Mouse (Mus musculus) NIH3T3 (cell line): ENCODE measurements around the gene Psap.

Experiments used
- DNase-seq: peaks from one replicate; pipeline ENCODE4 v3.0.0-alpha.2; 2012; ENCODE audit warnings: low read depth

Psap gene

DNA sequence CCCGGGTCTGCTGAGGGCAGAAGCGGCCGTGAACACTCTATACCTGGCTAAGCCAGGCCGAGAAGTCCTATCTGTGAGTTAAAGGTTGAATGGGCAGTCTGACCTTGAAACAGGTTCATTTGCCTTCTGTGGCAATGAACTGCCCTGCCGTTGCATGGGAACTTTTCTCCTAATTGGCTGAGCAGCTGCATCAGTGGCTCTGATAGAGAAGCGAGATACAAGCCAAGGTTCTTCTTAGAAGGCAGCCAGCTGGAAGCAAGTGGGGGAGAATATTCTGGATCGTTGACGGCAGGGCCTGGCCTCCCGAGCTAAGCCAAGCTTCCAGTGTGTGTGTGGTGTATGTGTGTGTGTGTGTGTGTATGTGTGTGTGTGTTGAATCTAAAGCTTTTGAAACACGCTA, 12.2 kb upstream of the Psap start:
- no peak for DNase-seq

DNA sequence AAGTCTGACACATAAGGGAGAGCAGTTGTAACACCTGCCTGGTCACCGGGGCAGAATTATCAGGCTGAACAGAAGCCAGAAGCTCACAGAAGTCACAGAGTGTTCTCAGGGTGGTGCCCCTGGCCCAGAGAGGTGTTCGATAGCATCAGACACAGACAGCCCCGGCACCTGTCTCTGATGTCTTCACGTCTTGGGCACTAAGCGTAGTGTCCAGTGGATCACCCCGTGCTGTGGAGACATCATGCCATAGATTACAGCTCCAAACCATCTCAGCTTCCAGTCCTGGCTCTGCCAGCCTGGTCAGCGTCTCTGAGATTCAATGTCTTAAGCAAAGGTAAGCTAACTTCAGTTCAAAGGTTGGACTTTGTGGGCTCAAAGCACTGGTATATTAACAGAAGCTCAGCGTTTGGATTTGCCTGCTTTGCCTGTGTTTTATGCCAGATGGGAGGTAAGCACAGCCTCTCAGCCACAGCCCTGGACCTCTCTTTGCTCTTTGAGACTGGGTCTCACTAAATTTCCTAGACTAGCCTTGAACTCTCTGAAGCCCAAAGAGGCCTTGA, 10.5 kb upstream of the Psap start:
- DNase-seq = no peak

DNA sequence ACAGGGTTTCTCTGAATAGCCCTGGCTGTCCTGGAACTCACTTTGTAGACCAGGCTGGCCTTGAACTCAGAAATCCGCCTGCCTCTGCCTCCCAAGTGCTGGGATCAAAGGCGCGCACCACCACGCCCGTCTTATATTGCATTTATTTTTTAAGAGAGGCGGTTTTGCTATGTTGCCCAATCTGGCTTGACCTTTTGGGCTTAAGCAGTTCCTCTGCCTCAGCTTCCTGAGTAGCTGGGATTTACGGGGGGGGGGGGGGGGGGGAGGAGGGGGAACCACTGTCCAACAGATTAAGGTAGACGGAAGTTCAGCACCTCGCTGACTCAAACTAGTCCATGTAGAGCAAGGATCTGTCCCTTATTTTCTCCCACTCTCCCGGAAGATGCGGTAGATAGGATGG, 8.7 kb upstream of the Psap start:
- DNase-seq = no peak

DNA sequence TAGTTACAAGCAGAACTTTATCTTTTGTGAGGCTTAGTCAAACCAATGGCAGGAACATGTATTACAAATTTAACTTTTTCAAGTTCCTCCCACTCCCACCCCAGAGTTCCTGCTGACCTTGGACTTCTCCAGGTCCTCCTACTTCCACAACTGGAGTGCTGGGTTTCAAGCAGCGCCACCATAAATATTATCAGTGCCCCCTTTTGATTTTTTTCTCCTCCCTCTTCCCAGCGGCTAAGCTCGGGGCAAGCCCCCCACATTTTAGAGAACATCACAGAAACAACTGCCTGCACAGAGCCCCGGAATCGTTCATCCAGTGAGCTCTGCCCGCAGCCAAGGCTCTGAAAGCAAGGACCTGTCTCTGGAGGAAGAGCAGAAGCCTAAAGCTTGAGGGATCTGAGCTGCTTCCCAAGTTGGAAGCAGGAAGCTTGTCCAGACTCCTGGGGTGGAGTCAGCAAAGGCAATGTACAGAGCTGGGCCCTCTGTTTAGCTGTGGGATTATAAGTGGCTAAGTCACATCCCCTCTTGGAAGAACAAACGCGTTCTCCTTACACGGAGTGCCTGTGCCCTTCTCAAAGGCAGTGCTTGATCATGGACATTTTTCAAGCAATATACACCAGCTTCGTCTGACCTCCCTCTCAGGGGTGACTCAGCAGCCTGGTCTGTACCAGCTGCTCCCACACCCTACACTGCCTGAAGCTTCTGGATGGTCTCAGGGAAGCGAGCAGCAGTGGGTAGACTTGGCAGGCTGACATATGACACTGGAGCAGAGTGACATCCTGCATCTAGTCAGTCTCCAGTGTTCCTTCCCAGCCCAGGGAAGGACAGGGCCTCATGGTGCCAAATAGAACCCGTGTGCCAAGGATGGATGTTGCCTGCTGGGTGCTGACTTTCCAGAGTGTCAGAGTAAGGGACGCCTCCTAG, 8.0 kb upstream of the Psap start:
- DNase-seq = peak; percentile 49

DNA sequence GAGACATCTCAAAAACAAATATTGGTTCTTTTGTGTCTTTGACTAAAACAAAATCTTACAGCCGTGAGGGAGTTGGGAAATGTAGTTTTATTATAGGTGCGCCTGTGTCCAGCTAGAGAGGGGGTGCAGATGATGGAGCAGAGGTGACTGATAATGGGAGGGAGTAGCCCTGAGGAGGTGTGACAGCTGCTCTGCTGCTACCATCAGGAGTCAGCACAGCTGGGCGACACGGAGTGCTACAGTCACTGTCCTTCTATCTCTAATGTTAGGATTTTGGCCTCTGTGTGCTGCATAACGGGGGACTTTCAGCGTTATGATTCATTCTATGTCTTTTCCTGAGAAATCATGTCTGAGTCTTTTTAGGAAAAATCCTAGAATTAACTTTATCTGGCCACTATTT, 6.4 kb upstream of the Psap start:
- no peak for DNase-seq

DNA sequence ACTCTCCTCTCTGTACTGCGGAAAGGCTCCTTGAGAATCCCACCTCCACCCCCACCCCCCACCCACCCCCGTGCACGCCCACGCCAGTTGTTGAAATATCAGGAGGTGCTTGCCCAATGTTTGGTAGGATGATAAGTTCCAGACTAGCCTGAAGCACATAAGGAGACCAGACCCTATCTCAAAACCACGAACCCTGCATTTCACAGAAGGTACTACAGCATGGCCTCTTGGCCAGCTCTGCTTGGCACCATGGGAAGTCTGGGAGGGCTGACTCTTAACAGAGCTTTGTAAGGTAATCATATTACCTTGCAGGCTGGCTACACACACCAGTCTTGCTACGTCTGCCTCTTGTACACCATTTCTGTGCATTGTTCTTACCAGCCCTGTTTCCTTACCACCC, 5.2 kb upstream of the Psap start:
- no peak for DNase-seq

DNA sequence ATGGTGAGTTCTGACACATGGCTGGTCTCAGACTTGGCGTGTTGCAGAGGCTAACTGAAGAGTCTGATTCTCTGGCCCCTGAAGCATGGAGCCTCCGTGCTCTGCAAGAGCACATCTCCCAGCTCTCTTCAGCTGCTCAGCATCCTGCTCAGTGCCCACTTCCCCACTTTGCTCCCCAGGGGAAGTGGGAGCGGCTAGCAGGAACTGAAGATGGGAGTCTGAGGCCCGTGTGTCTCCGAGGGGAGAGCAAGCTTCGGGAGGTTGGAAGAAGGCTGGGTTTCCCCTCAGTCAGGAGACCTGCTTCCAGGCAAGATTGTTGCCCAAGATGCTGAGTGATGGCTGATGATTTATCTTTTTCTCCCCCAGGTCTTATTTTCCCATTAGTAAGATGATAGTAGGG, 4.0 kb upstream of the Psap start:
- peak; percentile 42 for DNase-seq

DNA sequence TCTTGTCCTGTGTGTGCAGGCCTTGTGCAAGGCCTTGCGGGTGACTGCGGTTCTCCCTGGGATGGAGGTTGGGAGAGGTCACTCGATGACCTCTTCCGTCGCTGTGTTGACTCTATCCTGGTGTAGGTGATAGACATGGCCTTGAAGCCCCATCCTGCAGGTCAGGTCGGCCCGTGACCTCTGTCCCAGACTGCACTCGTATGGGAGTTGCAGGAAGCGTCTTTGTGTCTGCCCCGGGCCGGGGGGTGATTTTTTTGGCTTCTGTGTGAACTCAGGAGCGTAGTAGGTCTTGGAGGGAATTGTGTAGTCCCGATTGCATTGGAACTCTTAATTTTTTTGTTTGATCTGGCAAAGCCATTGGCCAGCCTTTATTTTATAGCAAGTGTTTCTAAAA, 576 bp downstream of the Psap start:
- DNase-seq = no peak

DNA sequence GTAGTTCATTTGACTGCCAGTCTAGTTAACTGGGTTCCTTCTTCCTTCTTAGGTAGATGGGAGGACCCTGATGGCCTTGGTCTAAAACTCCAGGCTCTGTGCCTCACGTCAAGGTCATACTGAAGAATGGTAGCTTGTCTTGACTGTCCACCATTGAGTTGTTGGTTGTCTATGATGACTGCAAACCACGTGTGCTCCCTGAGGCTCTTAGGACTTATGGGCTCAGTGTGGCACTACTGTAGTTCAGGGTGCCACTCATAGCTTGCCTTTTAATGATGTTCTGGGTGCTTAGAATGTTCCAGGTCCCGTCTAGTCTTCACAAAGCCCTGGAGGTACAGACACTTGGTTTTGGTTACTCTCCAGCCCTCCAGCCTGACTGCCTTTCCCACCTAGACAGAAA, 1.4 kb downstream of the Psap start:
- DNase-seq = no peak

DNA sequence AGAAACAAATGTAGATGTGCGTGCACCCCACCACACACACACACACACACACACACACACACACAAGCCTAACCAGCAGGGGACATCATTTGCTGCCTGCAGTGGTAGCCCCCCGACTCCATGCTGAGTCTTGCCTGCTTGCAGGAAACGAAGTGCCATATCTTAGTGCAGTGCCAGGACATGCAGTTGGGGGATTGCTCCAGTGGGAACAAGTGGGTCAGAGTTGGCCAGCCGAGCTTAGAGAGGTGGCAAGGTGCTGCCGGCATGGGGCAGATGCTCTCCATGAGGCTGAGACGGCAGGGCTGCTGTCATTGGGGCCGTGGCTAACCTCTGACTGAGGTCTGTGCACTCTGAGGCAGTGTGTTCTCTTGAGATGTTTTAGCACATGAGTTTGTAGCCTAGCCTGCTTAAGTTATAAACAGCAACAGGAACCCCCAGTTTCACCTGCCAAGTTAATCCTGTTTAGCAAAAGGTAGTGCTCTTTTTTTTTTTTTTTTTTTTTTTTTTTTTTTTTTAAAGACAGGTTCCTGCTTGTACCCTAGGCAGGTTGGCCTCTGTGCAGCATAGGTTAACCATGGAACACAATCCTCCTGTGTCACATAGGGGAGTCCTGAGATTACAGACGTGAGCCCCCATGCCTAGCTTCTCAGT, 2.0 kb downstream of the Psap start:
- DNase-seq = no peak

DNA sequence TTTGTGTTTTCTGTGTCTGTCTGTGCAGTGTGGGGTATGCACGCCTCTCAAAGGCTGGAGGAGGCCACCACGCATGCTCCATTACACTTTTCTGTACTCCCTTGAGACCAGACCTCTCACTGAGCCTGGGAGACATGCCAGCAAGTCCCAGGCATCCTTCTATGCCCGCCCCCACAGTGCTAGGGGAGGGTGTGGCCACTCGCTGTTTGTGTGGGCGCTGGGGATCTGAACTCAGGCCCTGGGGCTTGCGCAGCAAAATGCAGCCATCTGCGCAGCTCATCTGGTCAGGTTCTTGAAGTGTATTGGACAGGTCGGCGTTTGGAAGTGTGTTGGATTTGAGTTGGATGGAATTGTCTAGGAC, 2.5 kb downstream of the Psap start:
- DNase-seq = peak; percentile 65

DNA sequence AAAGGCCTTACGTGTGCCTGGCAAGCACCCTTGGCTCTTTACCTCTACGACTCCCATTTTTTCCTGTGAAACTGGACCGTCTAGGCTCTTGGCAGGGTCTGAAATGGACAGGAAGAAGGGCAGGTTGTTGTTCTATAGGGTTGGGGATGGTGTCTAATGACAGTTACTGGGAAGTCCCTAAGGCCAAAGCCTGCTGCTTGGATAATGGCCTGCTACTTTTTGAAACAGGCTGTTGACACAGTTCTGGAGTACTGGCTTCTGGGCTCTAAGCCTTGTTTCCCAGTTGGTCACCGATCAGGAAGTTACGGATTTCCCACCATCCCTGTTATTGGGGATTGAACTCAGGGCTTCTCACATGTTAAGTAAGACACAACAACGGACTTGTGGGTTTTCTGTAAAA, 2.9 kb downstream of the Psap start:
- no peak for DNase-seq

DNA sequence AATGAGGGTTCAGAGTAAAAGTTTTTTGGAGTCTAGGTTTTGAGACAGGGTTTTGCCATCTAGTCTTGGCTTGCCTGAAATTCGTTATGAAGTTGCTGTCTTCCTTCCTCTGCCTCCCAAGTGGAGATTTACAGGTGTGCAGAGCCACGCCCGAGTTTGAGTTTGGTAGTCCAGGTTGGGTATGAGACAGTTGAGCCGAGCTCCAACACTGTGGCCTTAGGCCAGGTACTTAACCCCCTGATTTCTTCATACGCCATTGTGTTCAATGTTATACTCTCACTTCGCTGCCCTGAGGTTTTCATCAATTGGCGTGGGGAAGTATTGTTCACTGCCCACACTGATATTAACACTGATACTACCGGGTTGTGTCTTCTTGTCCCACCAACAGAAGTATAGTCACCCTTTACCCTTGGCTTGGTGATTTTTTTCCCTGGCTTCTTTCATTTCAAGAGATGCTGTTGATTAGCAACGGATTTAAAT, 4.2 kb downstream of the Psap start:
- no peak for DNase-seq

DNA sequence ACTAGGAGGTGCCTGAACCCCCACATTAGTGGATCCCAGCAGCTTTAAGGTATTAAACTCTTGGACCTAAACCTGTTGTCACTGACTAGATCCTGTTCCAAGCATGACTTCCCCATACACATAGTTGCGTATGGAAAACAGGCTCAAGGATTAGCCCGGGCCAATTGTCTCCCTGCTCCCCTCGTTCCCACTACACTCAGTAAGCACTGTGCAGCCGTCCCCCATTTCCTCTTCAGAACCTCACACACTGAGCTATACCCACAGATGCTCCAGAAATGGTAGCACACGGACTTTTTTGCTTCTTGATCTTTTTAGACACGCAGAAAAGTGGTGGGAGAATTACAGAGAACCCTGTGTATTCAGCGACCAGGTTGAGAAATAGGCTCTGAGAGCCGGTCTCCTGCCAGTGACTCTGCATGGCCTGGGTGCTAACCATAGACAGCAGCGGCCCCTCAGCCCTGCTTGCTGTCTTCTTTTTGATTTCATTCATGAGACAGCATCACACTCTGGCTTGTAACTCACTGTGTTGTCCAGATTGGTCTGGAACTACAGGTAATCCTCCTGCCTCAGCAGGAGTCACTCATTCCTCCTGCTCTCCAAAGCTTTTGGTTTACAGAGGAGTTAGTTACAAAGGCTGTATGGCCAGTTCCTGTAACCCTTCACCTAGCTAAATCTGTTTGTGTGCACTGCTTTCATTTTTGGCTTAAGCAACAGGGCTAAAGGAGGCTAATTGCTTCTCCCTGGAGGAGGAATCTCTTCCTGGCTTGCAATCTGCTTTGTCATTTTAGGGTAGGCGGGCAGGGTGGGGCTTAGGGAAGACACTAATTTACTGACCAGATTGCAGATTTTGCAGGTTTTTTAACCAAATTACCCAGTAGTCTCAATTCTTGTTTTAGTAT, 4.9 kb downstream of the Psap start:
- peak; percentile 52 for DNase-seq

DNA sequence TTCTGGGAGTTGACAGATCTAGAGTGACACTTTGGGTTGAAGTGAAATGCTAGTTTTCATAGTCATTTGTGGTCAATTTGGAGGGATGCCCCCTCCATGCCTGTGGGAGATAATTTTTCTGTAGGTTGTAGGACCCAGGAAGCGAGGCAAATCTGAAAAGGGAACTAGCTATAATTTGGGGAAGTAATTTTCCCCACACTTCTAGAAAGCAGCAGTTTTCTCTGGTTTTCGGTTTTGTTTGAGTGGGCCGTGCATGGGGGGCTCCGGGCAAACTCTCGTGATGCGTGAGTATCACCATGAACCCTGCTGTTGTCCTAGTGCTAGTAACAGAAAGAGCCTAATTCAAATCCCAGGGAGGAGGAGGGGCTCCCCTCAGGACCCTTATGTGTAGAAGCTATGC, 6.8 kb downstream of the Psap start:
- no peak for DNase-seq

DNA sequence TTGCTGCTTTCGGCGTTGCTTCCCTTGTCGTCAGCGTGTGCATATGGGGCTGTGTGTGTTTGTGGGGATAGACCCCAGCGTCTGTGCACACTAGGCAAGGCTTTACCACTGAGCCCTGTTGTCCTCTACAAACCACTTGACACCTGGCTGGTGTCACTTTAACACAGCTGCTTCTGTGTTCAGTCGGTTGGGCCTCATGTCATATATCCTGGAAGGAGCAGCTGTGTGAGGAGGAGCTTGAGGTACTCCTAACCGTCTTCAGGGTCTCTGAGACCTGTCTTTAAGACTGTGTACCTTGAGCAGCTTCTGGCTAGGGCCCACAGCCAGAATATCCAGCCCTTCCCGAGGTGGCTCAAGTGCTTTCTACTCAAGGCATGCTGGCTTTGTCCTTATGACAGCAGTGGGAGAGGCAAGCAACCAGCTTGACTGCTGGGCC, 7.3 kb downstream of the Psap start:
- no peak for DNase-seq

DNA sequence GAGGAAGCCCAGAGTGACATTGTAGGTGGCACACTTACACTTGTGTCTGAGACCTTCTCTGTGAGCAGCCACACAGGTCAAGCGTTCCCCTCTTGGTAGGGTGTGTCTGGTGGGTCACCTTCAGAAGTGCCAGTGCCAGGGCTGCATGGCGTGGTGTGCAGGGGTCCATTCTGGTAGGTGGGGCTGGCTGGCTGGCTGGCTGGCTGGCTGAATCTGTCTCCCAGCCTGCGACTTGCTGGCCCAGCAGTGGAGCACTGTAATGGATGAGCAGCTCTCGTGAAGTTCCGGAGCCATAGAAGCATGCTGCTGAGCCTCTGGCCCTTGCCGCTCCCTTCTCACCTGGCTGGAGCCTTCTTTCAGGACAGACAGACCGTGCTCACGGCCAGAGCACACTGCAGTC, 7.8 kb downstream of the Psap start:
- no peak for DNase-seq

DNA sequence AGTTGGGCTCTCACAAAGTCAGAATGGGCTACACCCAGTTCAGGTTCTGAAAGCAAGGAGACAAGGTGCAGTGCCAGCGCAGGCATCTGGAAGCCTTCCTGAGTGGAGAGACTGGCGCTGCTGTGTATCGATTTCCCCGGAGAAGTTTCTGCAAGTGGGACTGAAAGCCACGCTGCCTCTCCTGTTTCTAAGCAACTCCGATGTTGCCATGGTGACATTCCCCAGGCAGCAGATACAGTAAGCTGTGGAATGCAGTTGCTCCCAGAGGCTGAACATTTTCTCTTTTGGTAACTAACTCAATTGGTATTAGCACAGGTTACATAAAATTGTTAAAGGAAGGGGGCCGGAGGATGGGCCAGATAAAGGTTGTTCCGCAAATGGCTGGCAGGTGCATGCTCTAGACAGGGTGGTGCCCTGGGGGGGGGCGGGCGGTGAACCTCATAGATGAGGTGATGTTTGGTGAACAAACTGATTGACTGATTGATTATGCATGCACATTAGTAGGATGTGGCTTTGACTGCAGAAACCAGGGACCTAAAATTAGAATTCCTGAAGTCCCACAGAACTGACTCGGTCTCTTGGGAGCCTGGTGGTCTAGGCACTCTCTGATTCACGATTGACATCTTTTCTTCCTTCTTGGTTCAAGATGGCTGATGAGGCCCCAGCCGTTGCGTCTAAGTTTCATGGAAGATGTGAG, 8.4 kb downstream of the Psap start:
- DNase-seq = peak; percentile 78

DNA sequence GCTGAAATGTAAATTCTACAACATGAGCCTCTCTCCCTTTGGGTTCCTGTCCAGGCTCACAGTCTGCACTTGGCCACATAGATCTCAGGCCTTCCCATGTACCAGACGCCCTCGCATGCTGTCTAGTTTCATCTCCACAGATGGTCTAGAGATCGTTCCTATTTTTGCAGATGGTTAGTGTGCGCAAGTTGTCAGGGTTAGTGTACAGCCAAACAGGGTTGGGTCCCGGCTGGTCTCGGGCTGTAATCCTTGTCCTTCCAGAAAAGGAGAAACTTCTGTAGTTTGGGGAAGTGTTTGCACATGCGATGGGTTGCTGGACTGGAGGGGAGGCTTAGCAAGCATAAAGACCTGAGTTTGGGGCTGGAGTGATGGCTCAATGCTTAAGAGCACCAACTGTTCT, 9.1 kb downstream of the Psap start:
- no peak for DNase-seq

DNA sequence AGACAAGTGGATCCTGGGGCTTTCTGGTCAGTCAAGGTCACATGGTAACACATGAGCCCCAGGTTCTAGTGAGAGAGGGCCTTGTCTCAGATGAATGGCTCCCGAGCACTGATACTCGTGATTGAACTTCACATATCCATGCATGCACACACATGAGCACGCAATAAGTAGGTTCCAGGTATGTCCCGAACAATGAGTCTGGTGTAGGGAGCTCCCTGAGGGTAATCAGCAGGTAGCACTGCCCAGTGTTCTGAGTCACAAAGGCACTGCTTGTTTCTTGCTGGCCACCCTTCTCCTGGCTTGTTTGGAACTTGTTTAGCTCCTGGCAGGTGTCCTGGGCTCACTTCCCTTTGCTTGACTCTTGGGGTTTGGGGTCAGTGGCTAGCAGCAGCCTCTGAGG, 9.7 kb downstream of the Psap start:
- no peak for DNase-seq

DNA sequence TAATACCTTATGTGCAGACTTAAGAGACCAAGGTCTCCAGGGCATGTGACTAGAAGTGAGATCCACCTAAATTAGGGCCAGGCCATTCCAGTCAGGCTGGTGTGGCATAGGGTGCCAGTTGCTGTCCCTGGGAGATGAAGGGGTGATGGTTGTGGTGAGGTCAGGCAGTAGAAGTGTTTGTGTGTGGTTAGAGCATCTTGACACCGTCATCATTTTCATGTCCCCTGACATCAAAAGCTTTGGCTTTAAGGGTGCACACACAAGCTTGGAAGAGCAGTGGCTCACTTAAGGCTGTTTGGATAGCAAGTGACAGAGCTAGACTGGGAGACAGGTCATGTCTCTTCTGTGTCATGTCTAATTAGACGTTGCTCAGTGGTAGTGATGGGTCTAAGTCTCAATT, 10.3 kb downstream of the Psap start:
- no peak for DNase-seq

DNA sequence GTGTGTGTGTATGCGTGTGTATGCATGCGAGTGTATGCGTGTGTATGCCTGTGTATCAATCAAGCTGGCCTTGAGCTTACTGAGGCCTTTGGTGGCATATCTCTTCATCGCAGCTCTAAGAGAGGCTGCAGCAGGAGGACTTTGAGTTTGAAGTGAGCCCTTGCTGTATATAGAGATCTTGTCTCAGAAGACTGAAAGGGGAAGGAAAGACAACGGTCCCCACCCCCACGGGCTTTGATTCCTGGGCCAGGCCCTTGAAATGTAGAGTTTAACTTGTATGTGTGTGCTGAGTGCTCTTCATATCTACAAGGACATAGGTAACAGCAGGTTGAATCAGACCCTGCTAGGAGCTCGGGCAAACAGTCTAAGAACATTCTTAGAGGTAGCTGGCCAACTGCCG, 11.8 kb downstream of the Psap start:
- no peak for DNase-seq
